Mouse (Mus musculus): ENCODE data around the gene Meaf6.

Gene Meaf6

GRCm38 (mm10) chr4:125084403-125085345, at the start of gene Meaf6:
TSS of gene Meaf6 (plus strand) at chr4:125085134.
- peak; percentile 90 for DNase-seq (ENCODE audit: low spot score)

- no peak for DNase-seq (ENCODE audit: low spot score)
These were observed 40.5 kb upstream of the Meaf6 start for GRCm38 (mm10) chr4:125044454-125044853.

GRCm38 (mm10) chr4:125055385-125055784, 29.5 kb upstream of the Meaf6 start:
- no peak for DNase-seq (ENCODE audit: low spot score)

- DNase-seq (ENCODE audit: low spot score) = no peak
These were observed 28.5 kb upstream of the Meaf6 start for GRCm38 (mm10) chr4:125056476-125056875.

- DNase-seq (ENCODE audit: low spot score) = no peak
These were observed 27.7 kb upstream of the Meaf6 start for GRCm38 (mm10) chr4:125057273-125057672.

GRCm38 (mm10) chr4:125058033-125058432, 26.9 kb upstream of the Meaf6 start:
- no peak for DNase-seq (ENCODE audit: low spot score)

- DNase-seq (ENCODE audit: low spot score) = peak; percentile 93
These were observed 25.9 kb upstream of the Meaf6 start for GRCm38 (mm10) chr4:125059025-125059424.

GRCm38 (mm10) chr4:125063829-125064228, 21.1 kb upstream of the Meaf6 start:
- DNase-seq (ENCODE audit: low spot score) = no peak

- DNase-seq (ENCODE audit: low spot score) = peak; percentile 83
These were observed 19.2 kb upstream of the Meaf6 start, which contains the start of gene Dnali1 for GRCm38 (mm10) chr4:125065517-125066307. TSS of gene Dnali1 (minus strand) at chr4:125065703.

GRCm38 (mm10) chr4:125066490-125067370, 18.2 kb upstream of the Meaf6 start, which contains the start of gene Snip1:
TSS of gene Snip1 (plus strand) at chr4:125066672.
- peak; percentile 96 for DNase-seq (ENCODE audit: low spot score)

- DNase-seq (ENCODE audit: low spot score) = no peak
These were observed 7.2 kb upstream of the Meaf6 start for GRCm38 (mm10) chr4:125077700-125078099.

GRCm38 (mm10) chr4:125078698-125079097, 6.2 kb upstream of the Meaf6 start:
- DNase-seq (ENCODE audit: low spot score) = no peak

- peak; percentile 78 for DNase-seq (ENCODE audit: low spot score)
These were observed 460 bp downstream of the Meaf6 start for GRCm38 (mm10) chr4:125085346-125085841.

- no peak for DNase-seq (ENCODE audit: low spot score)
These were observed 8.1 kb downstream of the Meaf6 start for GRCm38 (mm10) chr4:125093031-125093430.

GRCm38 (mm10) chr4:125096066-125096465, 11.1 kb downstream of the Meaf6 start:
- DNase-seq (ENCODE audit: low spot score) = no peak

- DNase-seq (ENCODE audit: low spot score) = no peak
These were observed 12.5 kb downstream of the Meaf6 start for GRCm38 (mm10) chr4:125097412-125097811.

GRCm38 (mm10) chr4:125099458-125099857, 14.5 kb downstream of the Meaf6 start:
- peak; percentile 89 for DNase-seq (ENCODE audit: low spot score)

- no peak for DNase-seq (ENCODE audit: low spot score)
These were observed 16.4 kb downstream of the Meaf6 start for GRCm38 (mm10) chr4:125101334-125101733.

GRCm38 (mm10) chr4:125105354-125105753, 20.4 kb downstream of the Meaf6 start:
- no peak for DNase-seq (ENCODE audit: low spot score)

- DNase-seq (ENCODE audit: low spot score) = peak; percentile 90
These were observed 29.7 kb downstream of the Meaf6 start for GRCm38 (mm10) chr4:125114638-125115037.

GRCm38 (mm10) chr4:125115081-125115480, 30.1 kb downstream of the Meaf6 start:
- DNase-seq (ENCODE audit: low spot score) = no peak
